Mouse (Mus musculus): ENCODE results near the gene Myoc.
A peak's percentile ranks its signal among the peaks of the same experiment; 100 is the strongest.

Myoc gene

DNA sequence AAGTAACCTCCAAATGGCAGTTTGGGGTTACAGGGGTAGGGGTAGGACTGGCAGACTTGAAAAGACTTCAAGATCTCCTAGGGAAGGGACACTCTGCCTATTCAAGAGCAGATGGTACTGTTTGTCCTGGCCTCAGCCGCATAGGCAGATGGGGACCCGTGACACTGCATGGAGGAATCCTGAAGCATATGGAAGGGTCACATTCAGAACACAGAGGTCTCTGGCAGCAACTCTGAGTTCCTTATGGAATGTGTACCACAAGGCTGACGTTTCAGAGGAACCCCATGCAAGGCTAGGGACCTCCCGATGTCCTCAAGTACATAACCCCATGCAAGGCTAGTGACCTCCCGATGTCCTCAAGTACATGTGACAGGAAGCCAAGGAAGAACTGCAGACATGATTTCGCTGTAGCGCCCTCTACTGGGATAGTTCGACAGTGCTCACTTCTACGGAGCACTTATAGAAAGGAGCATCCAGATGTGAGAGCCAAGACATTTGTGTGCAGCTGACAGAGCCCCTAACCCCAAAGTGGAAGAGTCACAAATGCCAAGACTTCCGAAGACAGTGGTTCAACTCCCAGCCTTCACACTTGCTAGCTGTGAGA lies 7.2 kb downstream of the Myoc start:
- no peak for DNase-seq (ENCODE audit: extremely low spot score, low read depth, low spot score)

DNA sequence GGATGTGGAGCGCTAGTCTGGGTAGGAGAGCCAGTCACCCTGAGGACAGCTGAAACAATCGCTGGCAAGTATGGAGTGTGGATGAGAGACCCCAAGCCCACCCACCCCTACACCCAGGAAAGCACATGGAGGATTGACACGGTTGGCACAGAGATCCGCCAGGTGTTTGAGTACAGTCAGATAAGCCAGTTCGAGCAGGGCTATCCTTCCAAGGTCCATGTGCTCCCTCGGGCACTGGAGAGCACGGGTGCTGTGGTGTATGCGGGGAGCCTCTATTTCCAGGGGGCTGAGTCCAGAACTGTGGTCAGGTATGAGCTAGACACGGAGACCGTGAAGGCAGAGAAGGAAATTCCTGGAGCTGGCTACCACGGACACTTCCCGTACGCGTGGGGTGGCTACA lies 9.5 kb downstream of the Myoc start:
- DNase-seq (ENCODE audit: extremely low spot score, low read depth, low spot score): no peak

DNA sequence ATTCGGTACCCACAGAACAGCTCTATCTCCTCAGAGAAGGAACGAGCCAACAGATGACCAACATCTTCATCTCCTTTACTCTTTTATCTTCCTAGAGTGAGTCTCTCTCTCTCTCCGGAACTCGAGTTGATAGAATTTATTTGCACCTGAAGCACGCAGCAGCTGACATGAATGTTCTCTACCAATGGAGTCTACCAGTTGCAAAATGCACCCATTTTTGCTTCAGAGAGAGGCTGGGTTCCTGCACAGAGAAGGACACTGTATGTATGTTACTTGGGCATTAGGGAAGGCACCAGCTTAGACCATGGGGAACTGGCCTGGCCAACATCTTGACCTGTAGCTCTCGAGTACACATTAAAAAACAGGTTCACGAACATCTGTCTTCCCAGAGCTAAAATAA lies 19.2 kb downstream of the Myoc start, which contains the start of gene Myocos:
TSS of gene Myocos (minus strand) at position 101 of the 400 bp plus-strand sequence.
- no peak for DNase-seq (ENCODE audit: extremely low spot score, low read depth, low spot score)

GRCm38 (mm10) chr1:162660276-162660860 lies 21.4 kb downstream of the Myoc start:
- no peak for DNase-seq (ENCODE audit: extremely low spot score, low read depth, low spot score)

DNA sequence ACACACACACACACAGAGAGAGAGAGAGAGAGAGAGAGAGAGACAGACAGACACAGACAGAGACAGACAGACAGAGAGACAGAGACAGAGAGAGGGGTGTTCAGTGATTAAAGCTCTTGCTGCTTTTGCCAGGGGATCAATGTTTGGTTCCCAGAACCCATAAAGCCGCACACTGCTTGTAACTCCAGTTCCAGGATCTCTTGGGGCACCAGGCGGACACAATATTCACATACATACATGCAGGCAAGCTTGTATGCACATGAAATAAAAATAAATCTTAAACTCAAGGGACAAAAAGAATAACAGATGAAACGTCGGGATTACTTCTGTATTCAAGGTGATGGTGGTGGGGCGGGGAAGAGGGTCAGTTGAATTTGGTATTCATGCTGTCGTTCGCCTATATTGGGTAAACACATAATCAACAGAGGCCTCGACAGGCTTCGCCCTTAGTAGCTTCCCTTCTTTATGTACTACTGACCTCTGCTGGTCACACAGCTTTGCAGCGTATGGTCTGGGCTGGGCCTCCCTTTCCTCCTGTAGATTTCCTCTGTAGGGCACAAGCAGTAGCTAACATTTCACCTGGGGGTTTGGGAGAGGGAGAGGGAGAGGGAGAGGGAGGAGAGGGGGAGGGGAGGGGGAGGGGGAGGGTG lies 26.0 kb downstream of the Myoc start:
- DNase-seq (ENCODE audit: extremely low spot score, low read depth, low spot score): peak; percentile 76

DNA sequence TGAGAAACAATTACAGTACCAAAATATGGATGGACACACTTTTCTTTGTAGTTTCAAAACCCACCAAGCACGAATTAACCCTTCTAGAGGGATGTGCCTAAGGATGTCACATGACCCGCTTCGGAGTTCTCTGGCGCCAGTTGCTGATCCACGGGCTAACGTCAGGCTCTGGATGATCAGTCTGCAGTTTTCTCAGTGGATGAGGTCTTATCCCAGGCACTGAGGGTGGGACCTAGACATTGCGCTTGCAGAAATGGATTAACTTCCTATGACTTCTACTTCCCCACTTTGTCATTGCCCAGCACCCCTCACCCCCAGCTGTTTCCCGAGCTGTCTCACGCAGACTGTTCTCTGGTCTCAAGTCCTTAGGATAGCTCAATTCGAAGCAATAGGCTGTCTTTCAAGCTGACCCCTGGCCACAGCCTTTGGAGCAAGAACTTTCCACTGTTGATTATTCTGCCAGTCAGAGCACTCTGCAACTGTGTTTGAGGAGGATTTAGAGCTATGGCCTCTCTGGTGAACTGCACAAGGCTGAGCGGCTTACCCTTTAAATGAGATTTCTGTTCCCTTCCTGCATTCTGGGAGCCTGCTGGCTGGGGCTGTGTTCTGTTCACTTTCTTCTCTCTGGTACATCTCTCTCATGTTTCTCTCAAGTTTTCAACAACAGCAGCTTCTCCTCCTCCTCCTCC lies 26.7 kb downstream of the Myoc start:
- DNase-seq (ENCODE audit: extremely low spot score, low read depth, low spot score): peak; percentile 33

DNA sequence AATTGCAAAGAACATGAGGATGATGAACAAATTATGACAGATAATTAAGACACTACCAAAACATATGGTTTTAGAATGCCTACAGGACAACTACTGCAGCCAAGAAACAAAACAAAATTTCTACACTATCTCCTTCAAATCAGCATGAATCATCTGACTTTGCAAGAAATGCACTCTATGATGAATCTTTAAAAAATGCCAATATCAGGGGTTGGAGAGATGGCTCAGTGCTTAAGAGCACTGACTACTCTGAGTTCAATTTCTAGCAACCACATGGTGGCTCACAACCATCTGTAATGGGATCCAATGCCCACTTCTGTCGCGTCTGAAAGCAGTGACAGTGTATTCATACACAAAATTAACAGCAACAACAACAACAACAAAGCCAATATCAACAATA lies 54.8 kb downstream of the Myoc start:
- no peak for DNase-seq (ENCODE audit: extremely low spot score, low read depth, low spot score)

DNA sequence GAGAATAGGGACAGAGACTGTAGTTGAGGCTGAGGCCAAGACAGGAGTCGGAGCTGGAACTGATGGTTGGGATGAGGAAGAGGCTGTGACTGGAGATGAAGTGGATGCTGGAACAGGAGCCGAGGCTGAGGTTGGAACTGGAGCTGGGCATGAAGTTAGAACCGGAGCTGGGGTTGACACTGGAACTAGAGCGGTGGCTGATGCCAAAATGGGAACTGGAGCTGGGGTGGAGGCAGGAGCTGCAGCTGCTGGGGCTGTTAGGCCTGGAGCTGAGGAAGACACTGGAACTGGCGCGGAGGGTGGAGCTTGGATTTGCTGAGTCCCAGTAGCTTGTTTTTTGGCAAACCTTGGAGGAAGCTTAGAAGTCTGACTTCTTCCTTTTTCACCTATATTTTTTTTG lies 58.9 kb downstream of the Myoc start:
- DNase-seq (ENCODE audit: extremely low spot score, low read depth, low spot score): no peak

Data from hindlimb bud, embryonic 11.5 days (tissue).